Mouse (Mus musculus) hindbrain, embryonic 10.5 days (tissue): ENCODE measurements around the gene Cobl. TPM values are rescaled to one million over a fixed set of nuclear protein-coding genes. Genes with fewer than 3 reads are reported as not detected.

Experiments
- DNase-seq: peaks from one replicate; pipeline ENCODE4 v3.0.0-alpha.2; 2017; ENCODE audit warnings: low spot score
- H3K27ac ChIP-seq: fragments of 300-500 bp; sonication (generic); 2 replicates; pipeline ENCODE4 v1.5.1; 2016; ENCODE audit warnings: mild to moderate bottlenecking, moderate library complexity
- H3K27me3 ChIP-seq: fragments of 300-500 bp; sonication (generic); 2 replicates; pipeline ENCODE4 v1.6.1; 2016; ENCODE audit warnings: mild to moderate bottlenecking; ENCODE audit not compliant: poor library complexity, insufficient read depth, severe bottlenecking
- H3K36me3 ChIP-seq: fragments of 300-500 bp; sonication (generic); 2 replicates; pipeline ENCODE4 v1.6.1; 2016; ENCODE audit warnings: mild to moderate bottlenecking, moderate library complexity
- H3K4me1 ChIP-seq: fragments of 300-500 bp; sonication (generic); replicated peaks from 2 replicates; pipeline ENCODE4 v1.6.1; 2016; ENCODE audit warnings: mild to moderate bottlenecking
- H3K4me3 ChIP-seq: fragments of 300-500 bp; sonication (generic); 2 replicates; pipeline ENCODE4 v1.5.1; 2016; ENCODE audit warnings: mild to moderate bottlenecking, moderate library complexity
- H3K9me3 ChIP-seq: fragments of 300-500 bp; sonication (generic); 2 replicates; pipeline ENCODE4 v1.6.1; 2016; ENCODE audit warnings: mild to moderate bottlenecking, moderate library complexity
- WGBS: fragments of 180-500 bp; shearing (Covaris S2); methylation state at CpG from one replicate; pipeline ENCODE4 v1.1.7; 2016; 5-methylcytosine and 5-hydroxymethylcytosine counted together
- polyA plus RNA-seq: library from polyadenylated mRNA; unstranded; fragments of >200 nt; fragmentation: Nextera tagmentation; extraction: Ambion mirVana; gene quantifications from 2 replicates; pipeline ENCODE4 v1.2.1, GENCODE M21; 2016

The Cobl gene
- polyA plus RNA-seq, 1 experiment from 2014 or later: 2.3 TPM

GRCm38 (mm10) chr11:12409463-12409862, 55.3 kb downstream of the Cobl start:
- Histone ChIP-seq H3K9me3 (no peaks in the 10 kb centered on the region), H3K4me3 (no peak overlapping the region), H3K27ac (no peak overlapping the region), H3K36me3 (no peaks in the 10 kb centered on the region), H3K27me3 (no peaks in the 10 kb centered on the region), H3K4me1 (no peaks in the 10 kb centered on the region)
- WGBS: 85% methylated on average over 4 of the region's 4 CpGs
- no peak for DNase-seq

GRCm38 (mm10) chr11:12407834-12408233, 56.9 kb downstream of the Cobl start:
- Histone ChIP-seq H3K27me3 (no peaks in the 10 kb centered on the region), H3K9me3 (no peaks in the 10 kb centered on the region), H3K4me3 (no peak overlapping the region), H3K36me3 (no peaks in the 10 kb centered on the region), H3K27ac (no peak overlapping the region), H3K4me1 (no peaks in the 10 kb centered on the region)
- WGBS: 92% methylated on average over 6 of the region's 6 CpGs
- no peak for DNase-seq

DNA sequence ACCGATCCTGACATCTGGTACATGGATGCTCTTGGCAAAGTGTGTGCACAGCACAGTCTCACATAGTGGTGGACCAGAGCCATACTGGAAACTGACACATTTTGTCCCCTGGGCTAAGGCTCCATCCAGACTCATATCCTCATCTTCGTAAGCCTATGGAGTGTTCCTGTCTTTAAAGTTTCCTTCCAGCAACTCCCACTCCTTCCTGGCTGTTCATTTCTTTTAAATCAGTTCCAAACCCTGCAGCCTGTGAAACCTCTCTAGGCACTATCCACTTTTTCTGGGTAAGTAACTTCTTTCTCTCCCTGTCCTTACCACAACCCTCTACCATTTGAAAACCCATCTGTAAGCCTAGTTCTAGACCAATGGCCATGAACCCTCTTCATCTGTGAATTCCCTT, 64.9 kb downstream of the Cobl start:
- Histone ChIP-seq H3K4me3 (no peak overlapping the region), H3K27ac (no peak overlapping the region), H3K9me3 (no peaks in the 10 kb centered on the region), H3K27me3 (no peaks in the 10 kb centered on the region), H3K4me1 (peaks cover 17% of the 10 kb centered on the region), H3K36me3 (no peaks in the 10 kb centered on the region)
- WGBS: 97% methylated on average over 2 of the region's 2 CpGs
- DNase-seq: no peak

DNA sequence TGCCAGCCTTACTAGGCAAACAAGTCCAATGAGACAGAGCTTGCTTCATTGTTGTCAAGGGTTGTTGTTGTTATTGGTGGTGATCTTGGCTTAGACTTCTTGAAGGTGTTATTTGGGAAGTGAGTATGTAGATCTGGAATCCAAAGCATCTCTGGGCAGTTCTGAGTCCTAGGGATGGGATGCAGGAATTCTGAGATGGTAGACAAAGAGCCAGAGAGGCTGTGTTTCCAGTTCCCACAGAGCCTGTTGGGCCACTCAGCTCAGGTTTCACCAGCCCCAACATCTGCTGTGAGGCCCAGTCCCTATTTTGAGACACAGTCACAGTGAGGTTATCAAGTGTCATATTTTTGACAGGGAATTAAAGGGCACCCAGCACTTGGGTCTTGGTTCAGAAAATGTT, 68.6 kb downstream of the Cobl start:
- Histone ChIP-seq H3K9me3 (no peaks in the 10 kb centered on the region), H3K4me3 (no peak overlapping the region), H3K27ac (no peak overlapping the region), H3K27me3 (no peaks in the 10 kb centered on the region), H3K4me1 (peaks cover 17% of the 10 kb centered on the region), H3K36me3 (no peaks in the 10 kb centered on the region)
- peak; percentile 8 for DNase-seq

GRCm38 (mm10) chr11:12394701-12395100, 70.1 kb downstream of the Cobl start:
- Histone ChIP-seq H3K4me3 (no peak overlapping the region), H3K9me3 (no peaks in the 10 kb centered on the region), H3K36me3 (no peaks in the 10 kb centered on the region), H3K4me1 (peaks cover 17% of the 10 kb centered on the region), H3K27ac (0 out of 2 replicates have a peak overlapping the region, but pooled peaks have one; percentile 6), H3K27me3 (no peaks in the 10 kb centered on the region)
- WGBS: 72% methylated on average over 1 of the region's 1 CpGs
- no peak for DNase-seq

DNA sequence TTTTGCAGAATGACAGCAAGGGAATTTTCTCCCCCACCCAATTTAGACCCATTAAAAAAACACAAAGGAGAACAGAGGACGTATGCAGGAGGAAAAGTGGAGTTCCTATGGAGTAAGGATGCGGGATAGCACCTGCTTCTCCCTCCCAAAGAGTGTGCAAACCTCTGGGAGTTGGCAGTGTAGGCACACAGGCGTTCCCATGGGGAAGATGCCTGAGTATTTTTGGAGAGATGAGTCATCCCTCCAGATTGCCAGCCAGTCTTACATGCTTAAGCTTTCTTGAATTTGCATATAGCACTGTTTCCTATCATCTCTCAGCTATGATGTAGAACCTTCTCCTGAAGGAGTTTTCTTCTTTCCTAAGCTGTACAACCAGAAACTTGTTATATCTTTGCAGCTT, 70.6 kb downstream of the Cobl start:
- Histone ChIP-seq H3K4me1 (peaks cover 17% of the 10 kb centered on the region), H3K4me3 (no peak overlapping the region), H3K27me3 (no peaks in the 10 kb centered on the region), H3K36me3 (no peaks in the 10 kb centered on the region), H3K27ac (no peak overlapping the region), H3K9me3 (no peaks in the 10 kb centered on the region)
- 74% methylated on average over 3 of the region's 3 CpGs for WGBS
- no peak for DNase-seq

- no peaks in the 10 kb centered on the region for H3K36me3 ChIP-seq
- H3K4me3 ChIP-seq: no peak overlapping the region
- H3K27me3 ChIP-seq: no peaks in the 10 kb centered on the region
- 67% methylated on average over 2 of the region's 2 CpGs for WGBS
- DNase-seq: no peak
- no peaks in the 10 kb centered on the region for H3K9me3 ChIP-seq
- H3K4me1 ChIP-seq: peaks cover 8% of the 10 kb centered on the region; the same call in 1 of the 2 replicates
- no peak overlapping the region for H3K27ac ChIP-seq
Observed at GRCm38 (mm10) chr11:12384826-12385225, 79.9 kb downstream of the Cobl start.

- WGBS: 92% methylated on average over 4 of the region's 4 CpGs
- peaks cover 8% of the 10 kb centered on the region; the same call in 1 of the 2 replicates for H3K4me1 ChIP-seq
- H3K27ac ChIP-seq: no peak overlapping the region
Observed at GRCm38 (mm10) chr11:12382991-12383390, 81.8 kb downstream of the Cobl start.

GRCm38 (mm10) chr11:12381096-12381495, 83.7 kb downstream of the Cobl start:
- Histone ChIP-seq H3K9me3 (no peaks in the 10 kb centered on the region), H3K27me3 (no peaks in the 10 kb centered on the region), H3K4me3 (no peak overlapping the region), H3K36me3 (no peaks in the 10 kb centered on the region), H3K27ac (no peak overlapping the region), H3K4me1 (peaks cover 12% of the 10 kb centered on the region; the same call in 1 of the 2 replicates)
- WGBS: 40% methylated on average over 3 of the region's 3 CpGs
- DNase-seq: no peak

More at GRCm38 (mm10) chr11:12382991-12383390, 81.8 kb downstream of the Cobl start:
- Histone ChIP-seq H3K36me3 (no peaks in the 10 kb centered on the region), H3K27me3 (no peaks in the 10 kb centered on the region), H3K4me3 (no peak overlapping the region), H3K9me3 (no peaks in the 10 kb centered on the region)
- no peak for DNase-seq

- Histone ChIP-seq H3K4me3 (no peak overlapping the region), H3K9me3 (no peaks in the 10 kb centered on the region), H3K27me3 (no peaks in the 10 kb centered on the region), H3K4me1 (peaks cover 17% of the 10 kb centered on the region; the same call in 1 of the 2 replicates), H3K27ac (no peak overlapping the region), H3K36me3 (no peaks in the 10 kb centered on the region)
- DNase-seq: no peak
- WGBS: 57% methylated on average over 3 of the region's 3 CpGs
Observed at GRCm38 (mm10) chr11:12376628-12377027, 88.1 kb downstream of the Cobl start.

DNA sequence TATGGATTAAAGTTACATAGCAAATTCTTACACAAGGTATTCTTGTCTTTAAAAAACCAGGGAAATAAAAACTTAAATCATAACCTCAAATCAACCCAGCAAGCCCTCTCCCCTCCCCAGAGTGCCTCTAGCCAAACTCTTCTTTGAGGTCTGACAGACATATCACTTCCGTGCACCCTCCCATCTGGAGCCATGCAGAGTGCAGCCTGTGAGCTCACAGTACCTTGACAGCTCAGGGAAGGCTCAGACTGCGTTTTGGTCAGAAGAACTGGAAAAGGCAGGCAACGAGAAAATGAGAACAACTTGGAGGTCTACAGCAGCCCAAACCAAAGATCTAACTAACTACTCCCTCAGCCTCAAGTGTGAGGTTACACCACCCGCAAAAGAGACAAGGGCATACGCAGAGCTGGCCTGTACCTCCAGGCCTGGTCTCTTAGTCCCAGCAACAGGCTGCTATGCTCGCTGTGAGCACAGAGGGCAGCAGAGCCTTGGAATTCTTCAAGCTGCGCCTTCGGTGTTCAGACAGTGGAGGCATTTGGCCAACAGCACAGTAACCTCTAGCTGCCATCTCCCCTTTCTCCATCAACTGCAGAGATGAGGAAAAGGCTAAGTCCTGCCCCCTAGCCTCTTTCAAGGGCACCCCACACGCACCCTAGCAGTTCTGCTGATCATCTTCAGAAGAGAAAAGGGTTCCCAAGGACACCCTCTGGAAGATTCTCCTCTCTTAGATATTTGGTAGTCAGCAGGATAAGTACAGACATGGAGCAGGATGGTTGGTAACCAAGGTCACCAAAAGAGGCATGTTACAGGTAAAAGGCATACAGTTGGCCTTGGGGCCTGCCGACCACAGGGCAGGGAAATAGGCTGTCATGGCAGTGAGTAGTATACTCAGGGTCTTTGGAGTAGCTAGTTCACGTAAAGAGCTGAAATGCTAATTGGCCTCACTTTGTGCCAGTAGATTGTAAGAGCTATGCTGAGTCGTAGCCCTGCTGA, 91.4 kb downstream of the Cobl start:
- H3K4me1 ChIP-seq: peaks cover 9% of the 10 kb centered on the region; the same call in 1 of the 2 replicates
- peak; percentile 73 for DNase-seq
- H3K27me3 ChIP-seq: no peaks in the 10 kb centered on the region
- H3K4me3 ChIP-seq: no peak overlapping the region
- no peaks in the 10 kb centered on the region for H3K36me3 ChIP-seq
- no peak overlapping the region for H3K27ac ChIP-seq
- H3K9me3 ChIP-seq: no peaks in the 10 kb centered on the region
- whole genome bisulfite sequencing: 38% methylated on average over 12 of the region's 12 CpGs

- Histone ChIP-seq H3K4me3 (no peak overlapping the region), H3K9me3 (no peaks in the 10 kb centered on the region), H3K36me3 (no peaks in the 10 kb centered on the region), H3K27ac (no peak overlapping the region), H3K4me1 (peaks cover 5% of the 10 kb centered on the region; the same call in 1 of the 2 replicates), H3K27me3 (no peaks in the 10 kb centered on the region)
- no peak for DNase-seq
Observed at GRCm38 (mm10) chr11:12370957-12371356, 93.8 kb downstream of the Cobl start.

GRCm38 (mm10) chr11:12367426-12368178, 97.2 kb downstream of the Cobl start:
- no peaks in the 10 kb centered on the region for H3K36me3 ChIP-seq
- no peak overlapping the region for H3K4me3 ChIP-seq
- H3K27me3 ChIP-seq: no peaks in the 10 kb centered on the region
- WGBS: 69% methylated on average over 5 of the region's 5 CpGs
- H3K9me3 ChIP-seq: no peaks in the 10 kb centered on the region
- H3K27ac ChIP-seq: no peak overlapping the region
- DNase-seq: no peak
- H3K4me1 ChIP-seq: no peaks in the 10 kb centered on the region
